Mouse (Mus musculus) ES-Bruce4 (cell line): ENCODE data around the gene Lpar2. TPM values are rescaled to one million over a fixed set of nuclear protein-coding genes. Genes with fewer than 3 reads are reported as not detected.

Experiments
- H3K27ac ChIP-seq: 2 replicates; pipeline ENCODE4 v1.5.1; 2012; ENCODE audit warnings: low read length, inconsistent platforms; ENCODE audit not compliant: insufficient read depth
- H3K27me3 ChIP-seq: 2 replicates; pipeline ENCODE4 v1.6.1; 2012; ENCODE audit warnings: mild to moderate bottlenecking, low read length, inconsistent platforms; ENCODE audit not compliant: control insufficient read depth, poor library complexity, insufficient read depth, severe bottlenecking
- H3K36me3 ChIP-seq: 2 replicates; pipeline ENCODE4 v1.6.1; 2012; ENCODE audit warnings: inconsistent platforms, mild to moderate bottlenecking, low read length, moderate library complexity; ENCODE audit not compliant: control insufficient read depth, poor library complexity, insufficient read depth, severe bottlenecking
- H3K4me1 ChIP-seq: one replicate; pipeline ENCODE4 v1.8.1; 2011; ENCODE audit warnings: low read length; ENCODE audit not compliant: control insufficient read depth, insufficient read depth
- H3K4me3 ChIP-seq: 2 replicates; pipeline ENCODE4 v1.5.1; 2011; ENCODE audit warnings: low read depth, mild to moderate bottlenecking, low read length
- H3K9ac ChIP-seq: 2 replicates; pipeline ENCODE4 v1.6.1; 2012; ENCODE audit warnings: low read depth, mild to moderate bottlenecking, inconsistent platforms; ENCODE audit not compliant: poor library complexity, severe bottlenecking
- H3K9me3 ChIP-seq: replicated peaks from 2 replicates; pipeline ENCODE4 v1.6.1; 2012; ENCODE audit warnings: mild to moderate bottlenecking, low read length, inconsistent platforms; ENCODE audit not compliant: control insufficient read depth, poor library complexity, insufficient read depth, severe bottlenecking
- CTCF ChIP-seq: IDR thresholded peaks from one replicate; pipeline ENCODE4 v1.8.1; 2011; ENCODE audit warnings: low read depth, low read length
- EP300 ChIP-seq: IDR thresholded peaks from 2 replicates; pipeline ENCODE4 v1.6.1; 2011; ENCODE audit warnings: low read depth, low read length; ENCODE audit not compliant: insufficient read depth
- POLR2A ChIP-seq: IDR thresholded peaks from one replicate; pipeline ENCODE4 v1.8.1; 2011; ENCODE audit warnings: low read length; ENCODE audit not compliant: insufficient read depth
- polyA plus RNA-seq: library from polyadenylated mRNA; stranded (reverse); fragments of >200 nt; gene quantifications from 2 replicates; pipeline ENCODE4 v1.2.4, GENCODE M21; 2011; ENCODE audit warnings: low read depth; ENCODE audit not compliant: missing spikeins, insufficient read depth, insufficient read length

Lpar2 gene
- polyA plus RNA-seq, 1 experiment: 10.1 TPM

DNA sequence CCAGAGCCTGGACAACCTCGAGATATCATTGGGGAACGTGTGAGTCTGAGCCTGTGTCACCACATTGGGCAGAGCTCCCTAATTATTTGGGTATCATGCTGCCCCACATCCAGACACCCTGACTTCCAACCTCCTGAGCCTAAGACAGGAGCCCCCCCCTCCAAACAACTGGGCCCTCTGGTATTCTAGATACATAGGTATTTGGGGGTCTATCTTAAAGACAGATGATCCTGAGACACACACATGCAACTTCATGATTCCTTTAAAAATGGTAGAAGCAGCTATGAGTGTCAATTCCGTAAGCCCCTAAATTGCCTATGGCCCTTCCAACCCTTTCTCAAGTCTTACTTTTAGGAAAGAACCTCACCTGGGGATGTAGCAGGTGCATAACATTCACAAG lies 12.4 kb upstream of the Lpar2 start:
- no peak overlapping the region for H3K27ac ChIP-seq
- H3K9ac ChIP-seq: no peak overlapping the region
- peaks cover 33% of the 10 kb centered on the region for H3K36me3 ChIP-seq
- TF ChIP-seq CTCF (no peak), POLR2A (no peak), EP300 (no peak)
- H3K4me1 ChIP-seq: no peaks in the 10 kb centered on the region
- no peak overlapping the region for H3K4me3 ChIP-seq
- H3K27me3 ChIP-seq: no peaks in the 10 kb centered on the region
- no peaks in the 10 kb centered on the region for H3K9me3 ChIP-seq

DNA sequence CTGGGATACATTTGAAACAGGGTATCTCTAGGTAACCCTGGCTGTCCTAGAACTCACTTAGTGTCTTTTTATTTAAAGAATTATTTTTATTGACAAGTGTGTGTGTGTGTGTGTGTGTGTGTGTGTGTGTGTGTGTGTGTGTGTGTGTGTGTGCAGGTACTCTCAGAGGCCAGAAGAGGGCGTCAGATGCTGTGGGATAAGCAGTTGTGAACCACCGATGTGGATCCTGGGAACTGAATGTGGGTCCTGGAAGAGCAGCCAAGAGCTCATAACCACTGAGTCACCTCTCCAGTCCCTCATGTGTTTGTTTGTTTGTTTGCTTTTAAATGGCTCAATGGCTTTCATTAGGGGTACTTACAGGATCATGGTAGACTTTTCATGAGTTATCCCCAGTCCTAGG lies 7.3 kb upstream of the Lpar2 start:
- Histone ChIP-seq H3K27ac (no peak overlapping the region), H3K36me3 (no peaks in the 10 kb centered on the region), H3K9me3 (no peaks in the 10 kb centered on the region), H3K4me3 (no peak overlapping the region), H3K9ac (no peak overlapping the region), H3K27me3 (no peaks in the 10 kb centered on the region), H3K4me1 (peaks cover 3% of the 10 kb centered on the region)
- TF ChIP-seq EP300 (no peak), CTCF (no peak), POLR2A (no peak)

DNA sequence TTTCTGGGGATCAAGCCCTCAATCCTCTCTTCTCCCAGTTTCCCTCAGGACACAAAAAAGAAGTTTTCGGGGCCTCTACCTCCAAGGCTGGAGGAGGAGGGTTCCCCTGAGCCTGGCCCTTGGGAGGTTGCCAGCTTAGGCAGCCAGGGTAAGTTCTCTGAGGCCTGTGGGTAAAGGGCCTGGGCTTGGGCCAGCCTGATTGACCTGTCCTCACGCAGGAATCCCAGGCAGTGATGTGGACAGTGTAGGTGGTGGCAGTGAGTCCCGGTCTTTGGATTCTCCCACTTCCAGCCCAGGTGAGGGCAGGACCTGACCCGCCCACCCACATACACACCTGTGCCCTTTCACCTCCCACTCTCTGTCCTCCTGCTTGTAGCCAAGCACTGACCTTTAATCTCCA lies 6.8 kb upstream of the Lpar2 start:
- TF ChIP-seq CTCF (no peak), EP300 (no peak), POLR2A (no peak)
- Histone ChIP-seq H3K4me3 (no peak overlapping the region), H3K4me1 (peaks cover 3% of the 10 kb centered on the region), H3K9ac (no peak overlapping the region), H3K36me3 (no peaks in the 10 kb centered on the region), H3K27me3 (no peaks in the 10 kb centered on the region), H3K9me3 (no peaks in the 10 kb centered on the region), H3K27ac (no peak overlapping the region)

DNA sequence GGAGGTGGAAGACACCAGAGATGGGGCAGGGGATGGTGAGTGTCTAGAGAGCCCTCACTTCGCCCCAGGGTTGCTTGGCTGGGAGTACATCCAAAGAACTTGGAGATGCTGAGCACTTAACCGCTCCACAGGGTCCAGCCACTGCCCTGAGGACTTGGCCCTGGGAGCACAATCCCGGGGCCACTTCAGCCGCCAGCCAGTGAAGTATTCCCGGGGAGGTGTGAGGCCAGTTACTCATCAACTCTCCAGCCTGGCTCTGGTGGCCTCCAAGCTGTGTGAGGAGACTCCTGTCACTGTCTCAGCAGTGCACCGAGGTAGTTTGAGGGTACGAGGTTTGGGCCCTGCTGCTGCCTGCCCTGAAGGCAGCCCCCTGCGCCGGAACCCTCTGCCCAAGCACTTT lies 1.8 kb upstream of the Lpar2 start:
- Histone ChIP-seq H3K36me3 (no peaks in the 10 kb centered on the region), H3K4me1 (peaks cover 3% of the 10 kb centered on the region), H3K4me3 (no peak overlapping the region), H3K9me3 (no peaks in the 10 kb centered on the region), H3K27me3 (no peaks in the 10 kb centered on the region), H3K9ac (no peak overlapping the region), H3K27ac (no peak overlapping the region)
- TF ChIP-seq POLR2A (no peak), EP300 (no peak), CTCF (no peak)

DNA sequence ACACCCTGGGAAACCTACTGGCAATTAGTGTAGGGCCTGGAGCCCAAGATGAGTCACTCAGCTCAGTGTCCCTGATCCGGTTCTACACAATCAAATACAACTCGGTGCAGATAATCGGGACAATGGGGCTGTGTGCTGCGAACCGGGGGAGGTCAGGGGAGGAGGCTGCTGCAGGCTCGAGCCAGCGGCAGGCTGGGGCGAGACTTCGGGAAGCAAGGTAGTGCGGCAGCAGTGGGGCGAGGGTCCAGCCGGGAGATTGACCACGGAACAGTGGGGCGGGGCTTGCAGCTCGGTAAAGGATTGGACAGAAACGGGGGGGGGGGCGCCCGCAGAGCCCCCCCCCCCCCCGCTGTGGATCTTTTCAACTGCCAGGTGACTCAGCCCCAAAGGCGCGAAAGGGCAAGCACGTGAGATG lies 251 bp upstream of the Lpar2 start:
- H3K27ac ChIP-seq: peak overlapping the region; percentile 51
- peak overlapping the region; percentile 59 for H3K4me3 ChIP-seq
- H3K4me1 ChIP-seq: no peaks in the 10 kb centered on the region
- H3K36me3 ChIP-seq: no peaks in the 10 kb centered on the region
- peak overlapping the region; percentile 67 for H3K9ac ChIP-seq
- no peaks in the 10 kb centered on the region for H3K27me3 ChIP-seq
- TF ChIP-seq POLR2A (peak; percentile 27), CTCF (no peak), EP300 (no peak)
- no peaks in the 10 kb centered on the region for H3K9me3 ChIP-seq

DNA sequence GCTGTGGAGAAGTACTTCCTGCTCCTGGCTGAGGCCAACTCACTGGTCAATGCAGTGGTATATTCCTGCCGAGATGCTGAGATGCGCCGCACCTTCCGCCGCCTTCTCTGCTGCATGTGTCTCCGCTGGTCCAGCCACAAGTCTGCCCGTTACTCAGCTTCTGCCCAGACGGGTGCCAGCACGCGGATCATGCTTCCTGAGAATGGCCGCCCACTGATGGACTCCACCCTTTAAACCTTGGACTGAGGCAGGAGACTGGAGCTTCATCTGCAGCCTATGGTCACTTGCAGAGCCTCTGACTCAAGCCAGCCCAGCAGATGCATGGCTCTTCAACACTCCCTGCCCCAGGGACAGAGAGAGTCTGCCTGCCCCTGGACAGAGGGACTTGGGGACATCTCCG lies 4.1 kb downstream of the Lpar2 start:
- Histone ChIP-seq H3K9ac (0 out of 2 replicates have a peak overlapping the region, but pooled peaks have one; percentile 1), H3K4me3 (peak overlapping the region; percentile 4), H3K4me1 (no peaks in the 10 kb centered on the region), H3K27ac (no peak overlapping the region), H3K36me3 (no peaks in the 10 kb centered on the region), H3K9me3 (no peaks in the 10 kb centered on the region), H3K27me3 (no peaks in the 10 kb centered on the region)
- TF ChIP-seq CTCF (no peak), POLR2A (no peak), EP300 (no peak)
